Mouse (Mus musculus) cerebellum, adult (tissue): ENCODE results near the gene Gm5155.
"Not testable (repeated sequence)": the region's sequence is repeated elsewhere in the genome, so short reads cannot be mapped to it uniquely, and the experiment has no call there.

Experiments
- ATAC-seq: cut with Nextera tagmentation; 2 replicates; pipeline ENCODE4 v1.9.2; 2017; ENCODE audit warnings: mild to moderate bottlenecking, moderate library complexity, mixed read lengths; ENCODE audit not compliant: insufficient number of reproducible peaks, low FRiP score, low TSS enrichment

Gene Gm5155

GRCm38 (mm10) chr7:17871467-17871866 lies at the start of gene Gm5155:
Gene Gm5155, plus strand, starts transcription at chr7:17871767.
- ATAC-seq, result no peak

DNA sequence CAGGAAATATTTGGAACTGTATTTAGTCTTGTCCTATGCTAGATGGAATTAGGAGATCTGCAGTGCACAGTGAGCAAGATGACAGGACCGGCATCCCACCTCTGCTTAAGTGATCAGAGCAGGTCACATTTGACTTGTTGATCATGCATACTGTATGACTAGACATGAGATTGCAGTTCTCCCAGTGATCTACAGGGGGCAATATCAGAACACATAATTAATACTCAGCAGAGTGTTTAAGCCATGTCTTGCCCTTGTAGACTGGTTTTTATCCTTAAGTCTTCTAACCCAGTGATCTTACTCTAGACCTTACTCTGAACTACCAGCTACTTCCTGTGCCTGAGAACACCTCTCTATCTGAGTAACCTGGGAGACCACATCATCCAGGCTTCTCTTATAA lies 791 bp upstream of the Gm5155 start:
- ATAC-seq, result no peak

- not testable (repeated sequence) for ATAC-seq
Observed at GRCm38 (mm10) chr7:17895341-17895740, 23.8 kb downstream of the Gm5155 start.

DNA sequence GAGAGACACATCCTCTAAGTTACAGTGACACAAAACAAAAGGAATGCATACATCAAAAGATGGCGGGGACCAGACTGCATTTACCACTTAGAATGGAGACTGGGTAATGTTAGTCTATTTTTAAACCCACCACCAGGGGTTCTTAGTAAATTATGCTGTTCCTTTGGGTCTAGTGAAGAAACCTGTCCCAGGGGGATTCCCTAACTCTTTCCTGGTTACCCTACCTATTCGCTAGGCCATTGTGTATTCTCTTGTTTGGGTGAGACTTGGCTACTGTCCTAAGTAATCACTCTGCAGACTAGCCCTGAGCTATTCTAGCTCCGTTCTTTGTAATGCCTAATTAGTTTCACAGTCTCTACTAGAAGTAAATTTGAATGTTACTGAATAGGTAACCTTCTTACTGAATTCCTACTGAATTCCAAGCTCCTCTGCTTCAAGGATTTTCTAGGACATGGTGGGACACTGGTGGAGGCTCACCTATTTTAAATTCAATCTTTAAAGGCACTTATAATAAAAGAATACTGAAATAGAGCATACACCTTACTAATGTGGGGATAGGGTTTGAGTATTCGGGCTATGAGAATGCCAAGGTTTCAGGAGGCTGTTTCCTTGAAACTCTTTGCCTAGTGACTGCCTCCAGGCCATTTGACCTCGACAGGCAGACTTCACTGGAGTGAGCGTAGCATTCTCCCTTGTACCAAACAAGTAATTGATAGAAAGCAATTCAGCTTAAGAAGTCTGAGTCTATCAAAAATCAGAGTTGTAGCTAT lies 31.8 kb downstream of the Gm5155 start:
- no peak for ATAC-seq
